Mouse (Mus musculus) midbrain, embryonic 16.5 days (tissue): ENCODE results near the gene Lrrc28. TPM values are rescaled to one million over a fixed set of nuclear protein-coding genes. Genes with fewer than 3 reads are reported as not detected.
A peak's percentile ranks its signal among the peaks of the same experiment; 100 is the strongest.

ENCODE experiments used
- ATAC-seq: fragments of 200-750 bp; cut with Nextera tagmentation; 2 replicates; pipeline ENCODE4 v1.8.0; 2017; ENCODE audit warnings: moderate TSS enrichment
- H3K27ac ChIP-seq: fragments of 300-500 bp; sonication (generic); 2 replicates; pipeline ENCODE4 v1.5.1; 2014; ENCODE audit warnings: mild to moderate bottlenecking, low read length, mixed read lengths
- H3K27me3 ChIP-seq: fragments of 300-500 bp; sonication (generic); 2 replicates; pipeline ENCODE4 v1.6.1; 2014; ENCODE audit warnings: low read depth, low read length, mixed read lengths; ENCODE audit not compliant: control insufficient read depth, insufficient read depth
- H3K36me3 ChIP-seq: fragments of 300-500 bp; sonication (generic); 2 replicates; pipeline ENCODE4 v1.6.1; 2014; ENCODE audit warnings: mild to moderate bottlenecking, low read length, moderate library complexity, mixed read lengths; ENCODE audit not compliant: control insufficient read depth, insufficient read depth
- H3K4me1 ChIP-seq: fragments of 300-500 bp; sonication (generic); 2 replicates; pipeline ENCODE4 v1.6.1; 2014; ENCODE audit warnings: mild to moderate bottlenecking, low read length, mixed read lengths; ENCODE audit not compliant: control insufficient read depth, insufficient read depth
- H3K4me2 ChIP-seq: fragments of 300-500 bp; sonication (generic); 2 replicates; pipeline ENCODE4 v1.6.1; 2014; ENCODE audit warnings: mild to moderate bottlenecking, low read length, mixed read lengths
- H3K4me3 ChIP-seq: fragments of 300-500 bp; sonication (generic); 2 replicates; pipeline ENCODE4 v1.5.1; 2014; ENCODE audit warnings: low read depth, mild to moderate bottlenecking, low read length, moderate library complexity, mixed read lengths
- H3K9ac ChIP-seq: fragments of 300-500 bp; sonication (generic); 2 replicates; pipeline ENCODE4 v1.6.1; 2014; ENCODE audit warnings: low read depth, low read length, mixed read lengths
- H3K9me3 ChIP-seq: fragments of 300-500 bp; sonication (generic); replicated peaks from 2 replicates; pipeline ENCODE4 v1.6.1; 2014; ENCODE audit warnings: mild to moderate bottlenecking, low read length, mixed read lengths; ENCODE audit not compliant: control insufficient read depth, poor library complexity, severe bottlenecking
- whole genome bisulfite sequencing: fragments of 180-500 bp; shearing (Covaris S2); extraction: QIAGEN DNeasy Blood & Tissue Kit; methylation state at CpG from one replicate; pipeline ENCODE4 v1.1.7; 2014; 5-methylcytosine and 5-hydroxymethylcytosine counted together
- polyA plus RNA-seq: library from polyadenylated mRNA; unstranded; fragments of >200 nt; fragmentation: Nextera tagmentation; extraction: Ambion mirVana; gene quantifications from 2 replicates; pipeline ENCODE4 v1.2.1, GENCODE M21; 2015

The Lrrc28 gene
- polyA plus RNA-seq, 1 experiment from 2014 or later, result 24.0 TPM

DNA sequence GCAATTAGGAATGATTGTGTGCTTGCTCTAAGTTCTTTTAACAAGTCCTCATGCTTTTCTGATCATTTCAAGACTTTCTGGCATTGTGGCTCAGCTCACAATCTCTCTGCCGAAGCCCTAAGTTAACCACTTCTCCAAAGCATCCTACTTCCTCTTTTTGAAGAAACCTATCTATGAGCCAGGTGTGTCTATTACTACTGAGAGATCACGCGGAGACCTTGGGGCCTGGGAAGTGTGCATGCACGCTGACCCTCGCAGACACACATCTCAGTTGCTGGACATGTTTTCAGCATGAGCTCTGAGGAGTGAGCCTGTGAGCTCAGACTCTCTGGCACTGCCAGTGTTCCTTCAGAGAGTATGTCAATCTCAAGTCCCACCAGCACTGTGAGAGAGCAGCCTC, 98.8 kb downstream of the Lrrc28 start:
- Histone ChIP-seq H3K36me3 (no peaks in the 10 kb centered on the region), H3K27ac (no peak overlapping the region), H3K9me3 (no peaks in the 10 kb centered on the region), H3K27me3 (no peaks in the 10 kb centered on the region), H3K4me1 (peaks cover 6% of the 10 kb centered on the region), H3K9ac (no peak overlapping the region), H3K4me2 (no peak overlapping the region), H3K4me3 (no peak overlapping the region)
- ATAC-seq, result no peak
- WGBS, result 91% methylated on average over 5 of the region's 5 CpGs

GRCm38 (mm10) chr7:67544586-67544985, 100.5 kb downstream of the Lrrc28 start:
- Histone ChIP-seq H3K27me3 (no peaks in the 10 kb centered on the region), H3K9ac (no peak overlapping the region), H3K27ac (no peak overlapping the region), H3K4me3 (no peak overlapping the region), H3K36me3 (no peaks in the 10 kb centered on the region), H3K4me2 (no peak overlapping the region), H3K4me1 (peaks cover 6% of the 10 kb centered on the region), H3K9me3 (no peaks in the 10 kb centered on the region)
- no peak for ATAC-seq

- no peak overlapping the region for H3K4me2 ChIP-seq
- 59% methylated on average over 6 of the region's 6 CpGs for WGBS
- ATAC-seq, result no peak
- H3K9me3 ChIP-seq, result no peaks in the 10 kb centered on the region
- H3K4me1 ChIP-seq, result peaks cover 1% of the 10 kb centered on the region; the same call in 1 of the 2 replicates
- H3K4me3 ChIP-seq, result no peak overlapping the region
- H3K9ac ChIP-seq, result no peak overlapping the region
- no peak overlapping the region for H3K27ac ChIP-seq
- no peaks in the 10 kb centered on the region for H3K36me3 ChIP-seq
- H3K27me3 ChIP-seq, result no peaks in the 10 kb centered on the region
Observed at GRCm38 (mm10) chr7:67543641-67544040, 101.4 kb downstream of the Lrrc28 start.

DNA sequence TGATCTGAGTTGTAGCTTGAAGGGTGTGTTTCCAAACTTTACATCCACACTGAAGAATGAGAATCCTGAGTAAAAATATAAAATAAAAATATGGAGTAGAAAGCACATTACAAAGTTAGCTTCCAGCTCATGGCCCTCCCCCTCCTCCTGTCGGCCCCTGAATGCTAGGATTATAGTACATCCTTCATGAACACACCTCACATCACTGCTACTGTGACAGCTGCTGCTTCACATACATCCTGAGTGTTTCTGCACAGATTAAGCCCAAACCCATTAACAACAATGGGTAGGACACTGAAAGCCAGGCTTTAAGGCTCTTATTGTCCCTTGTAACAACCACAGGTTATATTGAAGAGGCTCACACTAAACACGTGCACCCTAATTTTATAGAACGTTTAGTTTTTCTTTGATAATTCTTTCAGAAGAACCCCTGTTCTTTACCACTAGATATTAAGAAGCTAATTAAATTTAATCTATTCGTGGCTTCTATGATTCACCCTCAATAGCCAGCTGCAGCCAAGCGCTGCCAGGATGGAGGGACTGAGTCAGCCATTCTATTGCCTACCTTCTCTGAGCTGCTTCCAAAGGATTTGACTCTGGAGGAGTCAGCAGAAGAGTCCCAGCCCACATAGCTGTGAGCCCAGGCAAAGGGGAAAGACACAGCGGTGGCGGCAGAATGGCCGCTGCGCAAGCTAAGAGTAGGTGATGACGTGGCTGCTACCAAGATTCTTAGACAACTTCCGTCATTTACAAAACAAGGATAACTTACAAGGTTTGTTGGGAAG, 108.3 kb downstream of the Lrrc28 start:
- ATAC-seq, result no peak
- H3K27me3 ChIP-seq, result no peaks in the 10 kb centered on the region
- WGBS, result 77% methylated on average over 11 of the region's 11 CpGs
- no peaks in the 10 kb centered on the region for H3K36me3 ChIP-seq
- no peaks in the 10 kb centered on the region for H3K9me3 ChIP-seq
- H3K4me3 ChIP-seq, result no peak overlapping the region
- H3K4me1 ChIP-seq, result no peaks in the 10 kb centered on the region
- no peak overlapping the region for H3K4me2 ChIP-seq
- H3K27ac ChIP-seq, result no peak overlapping the region
- H3K9ac ChIP-seq, result no peak overlapping the region

DNA sequence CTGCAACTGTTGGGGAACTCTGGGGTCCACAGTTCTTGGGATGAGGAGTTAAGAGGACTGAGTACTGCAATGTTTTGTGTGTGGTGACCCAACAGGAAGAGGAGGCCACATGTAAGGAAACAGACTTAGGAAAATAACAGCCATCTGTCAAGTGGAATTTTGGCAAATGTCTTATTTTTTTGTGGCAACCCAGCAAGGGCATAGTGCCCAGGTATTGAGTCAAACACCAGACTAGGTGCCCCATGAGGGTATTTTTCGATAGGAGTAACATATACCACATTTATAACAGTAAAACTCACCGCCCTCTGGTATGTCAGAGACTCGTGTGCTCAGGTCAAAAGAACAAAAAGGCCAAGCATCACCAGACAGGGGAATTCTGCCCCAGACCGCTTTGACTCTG, 109.1 kb downstream of the Lrrc28 start:
- Histone ChIP-seq H3K27ac (no peak overlapping the region), H3K36me3 (no peaks in the 10 kb centered on the region), H3K9me3 (no peaks in the 10 kb centered on the region), H3K4me2 (no peak overlapping the region), H3K4me1 (no peaks in the 10 kb centered on the region), H3K4me3 (no peak overlapping the region), H3K27me3 (no peaks in the 10 kb centered on the region), H3K9ac (no peak overlapping the region)
- no peak for ATAC-seq
- 82% methylated on average over 4 of the region's 4 CpGs for WGBS

DNA sequence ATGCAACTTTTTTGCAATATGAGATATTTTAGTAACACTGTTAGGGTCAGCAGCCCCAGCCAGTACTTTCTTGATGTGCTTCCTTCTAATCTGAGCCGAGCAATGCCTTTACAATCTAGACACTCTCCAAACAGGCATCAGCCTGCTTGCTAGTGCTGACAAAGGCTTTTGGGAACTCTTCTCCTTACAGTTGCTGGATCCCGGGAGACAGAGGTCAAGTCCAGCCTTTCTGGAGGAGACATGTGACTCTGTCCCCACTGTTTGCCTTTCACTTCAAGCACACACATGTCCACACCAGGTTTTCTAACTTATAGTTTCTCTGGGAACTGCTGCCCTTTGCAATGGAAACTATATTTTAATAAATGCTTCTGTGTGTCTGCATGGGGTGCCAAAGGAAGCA, 114.1 kb downstream of the Lrrc28 start:
- Histone ChIP-seq H3K4me3 (no peak overlapping the region), H3K27me3 (no peaks in the 10 kb centered on the region), H3K9ac (no peak overlapping the region), H3K27ac (no peak overlapping the region), H3K4me1 (peaks cover 7% of the 10 kb centered on the region; the same call in 1 of the 2 replicates), H3K36me3 (no peaks in the 10 kb centered on the region), H3K9me3 (no peaks in the 10 kb centered on the region), H3K4me2 (no peak overlapping the region)
- WGBS, result 63% methylated on average over 2 of the region's 2 CpGs
- ATAC-seq, result no peak

- Histone ChIP-seq H3K4me2 (no peak overlapping the region), H3K27ac (no peak overlapping the region), H3K9ac (no peak overlapping the region), H3K27me3 (no peaks in the 10 kb centered on the region), H3K36me3 (no peaks in the 10 kb centered on the region), H3K4me3 (no peak overlapping the region), H3K9me3 (no peaks in the 10 kb centered on the region), H3K4me1 (peaks cover 7% of the 10 kb centered on the region; the same call in 1 of the 2 replicates)
- ATAC-seq, result no peak
- 81% methylated on average over 6 of the region's 6 CpGs for WGBS
Observed at GRCm38 (mm10) chr7:67529381-67529780, 115.7 kb downstream of the Lrrc28 start.

DNA sequence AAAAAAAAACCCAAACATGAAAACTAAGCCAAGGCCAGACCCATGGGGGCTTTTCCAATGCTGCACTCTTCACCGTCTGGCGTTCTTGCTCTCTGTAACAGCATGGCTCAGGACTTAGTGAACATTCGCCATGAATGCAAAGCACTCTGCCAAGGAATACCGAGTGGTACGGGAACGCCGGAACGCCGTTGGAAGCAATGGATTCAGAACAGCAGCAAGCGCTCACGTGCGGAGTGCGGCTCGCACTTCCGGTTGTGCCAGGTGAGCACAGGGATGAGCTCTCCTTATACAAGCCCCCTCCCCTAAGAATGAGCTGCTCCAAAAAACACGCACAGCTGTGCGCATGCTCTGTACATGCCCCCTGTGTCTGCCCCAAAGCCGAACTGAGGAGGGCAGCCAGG, 116.2 kb downstream of the Lrrc28 start:
- Histone ChIP-seq H3K27me3 (no peaks in the 10 kb centered on the region), H3K9ac (no peak overlapping the region), H3K36me3 (no peaks in the 10 kb centered on the region), H3K4me1 (peaks cover 7% of the 10 kb centered on the region; the same call in 1 of the 2 replicates), H3K4me3 (no peak overlapping the region), H3K4me2 (no peak overlapping the region), H3K27ac (no peak overlapping the region), H3K9me3 (no peaks in the 10 kb centered on the region)
- ATAC-seq, result no peak
- WGBS, result 88% methylated on average over 18 of the region's 18 CpGs

DNA sequence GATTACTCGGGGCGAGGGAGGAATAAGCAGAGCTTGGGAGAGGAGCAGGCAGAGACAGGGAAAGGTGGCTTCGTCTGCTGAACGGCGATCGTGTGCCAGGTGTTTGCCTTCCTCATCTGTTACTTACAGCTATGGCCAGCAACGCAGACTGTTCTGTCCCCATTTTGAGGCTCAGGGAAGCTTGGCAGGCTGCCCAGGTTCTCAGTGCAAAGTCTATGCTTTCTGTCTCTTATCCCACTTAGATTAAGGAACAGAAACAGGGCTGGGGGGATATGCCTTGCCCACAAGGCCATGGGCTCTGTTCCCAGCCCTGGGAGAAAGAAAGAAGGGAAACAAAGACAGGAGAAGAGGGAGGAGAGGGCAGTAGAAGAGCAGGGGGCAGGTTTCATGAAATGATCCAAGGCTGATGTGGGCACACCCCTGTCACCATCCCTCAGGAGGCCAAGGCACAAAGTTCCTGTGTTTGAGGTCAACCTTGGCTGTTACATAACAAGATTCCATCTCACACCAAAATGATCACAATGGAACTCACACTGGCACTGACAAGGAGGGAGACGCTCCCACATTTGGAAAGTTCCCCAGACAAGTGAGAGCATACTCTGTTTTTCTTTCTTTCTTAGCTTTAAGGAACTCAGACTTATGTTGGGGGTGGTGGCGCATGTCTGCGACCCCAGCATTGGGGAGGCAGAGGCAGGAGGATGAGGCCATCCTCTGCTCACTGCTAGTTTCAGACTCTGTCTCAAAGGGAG, 116.8 kb downstream of the Lrrc28 start:
- no peaks in the 10 kb centered on the region for H3K9me3 ChIP-seq
- H3K4me1 ChIP-seq, result peaks cover 7% of the 10 kb centered on the region; the same call in 1 of the 2 replicates
- no peak overlapping the region for H3K4me2 ChIP-seq
- no peaks in the 10 kb centered on the region for H3K27me3 ChIP-seq
- ATAC-seq, result no peak
- WGBS, result 69% methylated on average over 10 of the region's 10 CpGs
- no peak overlapping the region for H3K4me3 ChIP-seq
- no peak overlapping the region for H3K9ac ChIP-seq
- H3K27ac ChIP-seq, result 0 out of 2 replicates have a peak overlapping the region, but pooled peaks have one; percentile 6
- no peaks in the 10 kb centered on the region for H3K36me3 ChIP-seq
